Mouse (Mus musculus) embryonic fibroblast, embryonic 13.5 days (primary cell): ENCODE measurements around the gene Gadd45a.

Source experiments
- CTCF ChIP-seq: IDR thresholded peaks from 2 replicates; pipeline ENCODE4 v1.5.1; 2011; ENCODE audit warnings: mild to moderate bottlenecking, control low read depth, low read length, moderate library complexity, borderline replicate concordance; ENCODE audit not compliant: insufficient read depth
- POLR2A ChIP-seq: IDR thresholded peaks from 2 replicates; pipeline ENCODE4 v1.6.1; 2011; ENCODE audit warnings: low read depth, mild to moderate bottlenecking, control low read depth, low read length, moderate library complexity

GRCm38 (mm10) chr6:67084465-67084864 is 47.2 kb upstream of the Gadd45a start:
- TF ChIP-seq CTCF (no peak), POLR2A (no peak)
